Comparison of ENCODE assay signal across 10 mouse cellular contexts in the genomic region with DNA sequence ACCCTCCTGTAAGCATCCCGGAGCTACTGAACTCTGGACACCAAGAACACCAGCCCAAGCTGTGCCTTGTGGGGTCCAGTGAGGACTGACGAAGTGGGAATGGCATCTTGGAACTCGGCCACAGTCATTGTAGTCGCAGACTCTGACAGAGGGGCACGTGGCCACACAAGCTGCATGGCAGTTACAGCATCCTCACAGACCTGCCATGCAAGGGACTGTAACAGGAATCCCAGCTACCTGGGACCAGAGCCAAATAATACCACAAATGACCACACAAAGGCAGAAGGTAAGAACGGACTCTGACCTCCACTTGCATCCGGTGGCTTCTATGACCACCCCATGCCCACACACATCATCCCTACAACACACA. TPM values are rescaled to one million over a fixed set of nuclear protein-coding genes. Genes with fewer than 3 reads are reported as not detected.
DNase-seq lines count a peak whose midpoint lies in the region; ATAC-seq and TF ChIP-seq lines count a peak whose summit lies in the region.
"Had no signal": no experiment of that assay in that cellular context is flagged by ENCODE, and none has a peak within 500 bp of the region (broad histone marks: within the 10 kb centered on the region; RNA-seq: fewer than 3 reads in every experiment).

No protein-coding gene starts in this region.

- H3K4me3 ChIP-seq in forebrain, embryonic 13.5 days, result no peak overlapping the region
- H3K4me3 ChIP-seq in forebrain, embryonic 10.5 days, result no peak overlapping the region
- H3K4me3 ChIP-seq in forebrain, postnatal 0 days (ENCODE audit: low read depth, low read length), result no peak overlapping the region

- no peak for DNase-seq in forebrain, embryonic 10.5 days (ENCODE audit: extremely low spot score, low spot score)
- DNase-seq in kidney, postnatal 25 days, result peak; percentile 32 to 67
- DNase-seq in kidney, adult 8-10 months, result no peak
- DNase-seq in forebrain, postnatal 0 days, result peak; percentile 54
- DNase-seq in lung, postnatal 36 days, result peak; percentile 65
- no peak for DNase-seq in yolk sac, embryonic 10.5 days (ENCODE audit: low spot score)
- no peak for DNase-seq in cerebellum, adult 11 months
- DNase-seq: adrenal gland, postnatal 14 days had no signal

- 0 out of 2 replicates have a peak overlapping the region, but pooled peaks have one; percentile 2 for H3K9ac ChIP-seq in forebrain, embryonic 13.5 days
- no peak overlapping the region for H3K9ac ChIP-seq in forebrain, postnatal 0 days

- no peak for TF ChIP-seq CTCF in forebrain, postnatal 0 days (IDR thresholded peaks at IDR 0.05; ENCODE audit: low read depth)

- no peak overlapping the region for H3K4me2 ChIP-seq in forebrain, embryonic 13.5 days
- H3K4me2 ChIP-seq in forebrain, postnatal 0 days (ENCODE audit: low read depth), result no peak overlapping the region

- peak; percentile 66 for ATAC-seq in forebrain, embryonic 13.5 days
- peak; percentile 60; the same call in 1 of the 2 replicates for ATAC-seq in forebrain, postnatal 0 days

- WGBS in forebrain, embryonic 13.5 days, result 59% methylated on average over 7 of the region's 7 CpGs
- 84% methylated on average over 7 of the region's 7 CpGs for WGBS in forebrain, embryonic 10.5 days
- WGBS in forebrain, postnatal 0 days, result 43% methylated on average over 7 of the region's 7 CpGs

- H3K27me3 ChIP-seq in forebrain, embryonic 13.5 days, result no peaks in the 10 kb centered on the region
- 0 out of 2 replicates have a peak, but pooled peaks cover 3% of the 10 kb centered on the region for H3K27me3 ChIP-seq in forebrain, embryonic 10.5 days (ENCODE audit: poor library complexity, severe bottlenecking)
- no peaks in the 10 kb centered on the region for H3K27me3 ChIP-seq in forebrain, postnatal 0 days (ENCODE audit: insufficient read depth, low read length)

- H3K9me3 ChIP-seq in forebrain, embryonic 13.5 days (replicated peaks), result no peaks in the 10 kb centered on the region
- H3K9me3 ChIP-seq in forebrain, embryonic 10.5 days, result no peaks in the 10 kb centered on the region
- no peaks in the 10 kb centered on the region for H3K9me3 ChIP-seq in forebrain, postnatal 0 days (ENCODE audit: low read length)

- no peaks in the 10 kb centered on the region for H3K36me3 ChIP-seq in forebrain, embryonic 13.5 days (ENCODE audit: poor library complexity, severe bottlenecking)
- no peaks in the 10 kb centered on the region for H3K36me3 ChIP-seq in forebrain, embryonic 10.5 days (replicated peaks)
- H3K36me3 ChIP-seq in forebrain, postnatal 0 days (ENCODE audit: insufficient read depth), result no peaks in the 10 kb centered on the region

- H3K27ac ChIP-seq in forebrain, embryonic 13.5 days, result no peak overlapping the region
- H3K27ac ChIP-seq in forebrain, embryonic 10.5 days, result no peak overlapping the region
- no peak overlapping the region for H3K27ac ChIP-seq in forebrain, postnatal 0 days (ENCODE audit: low read depth, low read length)

- H3K4me1 ChIP-seq in forebrain, embryonic 13.5 days, result peaks cover 8% of the 10 kb centered on the region
- no peaks in the 10 kb centered on the region for H3K4me1 ChIP-seq in forebrain, embryonic 10.5 days
- H3K4me1 ChIP-seq in forebrain, postnatal 0 days (ENCODE audit: insufficient read depth), result no peaks in the 10 kb centered on the region

RNA-seq across cellular contexts. Expression of a gene that starts 20.2 kb away (rescaled TPM):
- polyA plus RNA-seq in forebrain, embryonic 13.5 days (2015; fragmentation: Nextera tagmentation; extraction: Ambion mirVana), result 156 and 178 TPM in 2 replicates
- polyA plus RNA-seq in forebrain, embryonic 10.5 days (2016; fragmentation: Nextera tagmentation; extraction: Ambion mirVana), result 94.8 and 107 TPM in 2 replicates
- 107 and 188 TPM in 2 replicates for total RNA-seq in forebrain, postnatal 0 days (2014; rRNA removed)
- polyA plus RNA-seq in forebrain, postnatal 0 days (2015; fragmentation: Nextera tagmentation; extraction: Ambion mirVana), result 79.8 and 101 TPM in 2 replicates

RNA-seq across cellular contexts. Expression of a gene that starts 30.9 kb away (rescaled TPM):
- polyA plus RNA-seq in forebrain, embryonic 13.5 days (2015; fragmentation: Nextera tagmentation; extraction: Ambion mirVana), result 0.19 TPM in 1 of 2 replicates, not detected in the other
- polyA plus RNA-seq in forebrain, embryonic 10.5 days (2016; fragmentation: Nextera tagmentation; extraction: Ambion mirVana), result 0.43 and 0.62 TPM in 2 replicates
- total RNA-seq in forebrain, postnatal 0 days (2014; rRNA removed), result 0.10 TPM in 1 of 2 replicates, not detected in the other
- polyA plus RNA-seq in forebrain, postnatal 0 days (2015; fragmentation: Nextera tagmentation; extraction: Ambion mirVana), result 0.06 and 0.12 TPM in 2 replicates
- polyA plus RNA-seq: embryonic facial prominence, embryonic 11.5 days had no signal

RNA-seq across cellular contexts. Expression of a gene that starts 36.5 kb away (rescaled TPM):
- polyA plus RNA-seq in forebrain, embryonic 13.5 days (2015; fragmentation: Nextera tagmentation; extraction: Ambion mirVana), result 5.6 TPM in 2 replicates
- 11.9 and 13.5 TPM in 2 replicates for polyA plus RNA-seq in forebrain, embryonic 10.5 days (2016; fragmentation: Nextera tagmentation; extraction: Ambion mirVana)
- total RNA-seq in forebrain, postnatal 0 days (2014; rRNA removed), result 6.8 and 8.1 TPM in 2 replicates
- 4.4 and 4.8 TPM in 2 replicates for polyA plus RNA-seq in forebrain, postnatal 0 days (2015; fragmentation: Nextera tagmentation; extraction: Ambion mirVana)

Comparison
In these comparisons a context has a peak if more than half of its experiments do, and no peak if none do; other contexts are left out.
1. DNase-seq: peak in kidney, postnatal 25 days (2 of 2), forebrain, postnatal 0 days (single experiment) and lung, postnatal 36 days (single experiment); none in forebrain, embryonic 10.5 days (single experiment), kidney, adult 8-10 months (0 of 2), yolk sac, embryonic 10.5 days (single experiment) and cerebellum, adult 11 months (single experiment).